Comparison of ENCODE assay signal across 9 mouse cellular contexts in the genomic region with DNA sequence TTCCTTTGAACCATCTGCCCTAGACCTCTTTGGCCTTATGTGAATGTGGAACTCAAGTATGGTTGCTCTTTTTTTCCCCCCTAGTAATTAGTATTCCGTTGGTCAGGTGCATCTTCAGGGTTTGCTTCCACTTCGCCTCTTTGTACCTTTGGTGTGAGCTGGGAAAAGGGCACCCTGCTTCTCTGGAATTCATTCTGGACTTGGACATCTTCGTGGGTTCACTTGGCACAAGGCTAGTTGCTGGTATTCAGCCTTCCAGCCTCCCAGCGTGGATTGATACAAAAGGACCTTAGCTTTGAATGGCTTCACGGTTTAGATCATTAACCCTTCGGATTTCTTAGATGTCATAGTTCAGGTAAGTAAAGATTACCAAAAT. TPM values are rescaled to one million over a fixed set of nuclear protein-coding genes. Genes with fewer than 3 reads are reported as not detected.
DNase-seq lines count a peak whose midpoint lies in the region; ATAC-seq and TF ChIP-seq lines count a peak whose summit lies in the region.
"Had no signal": no experiment of that assay in that cellular context is flagged by ENCODE, and none has a peak within 500 bp of the region (broad histone marks: within the 10 kb centered on the region; RNA-seq: fewer than 3 reads in every experiment).

No protein-coding gene starts in this region.

- H3K27ac ChIP-seq in neural tube, embryonic 11.5 days (ENCODE audit: low read depth, low read length), result no peak overlapping the region
- no peak overlapping the region for H3K27ac ChIP-seq in embryonic facial prominence, embryonic 11.5 days (replicated peaks; ENCODE audit: low read depth, low read length)
- peak overlapping the region; percentile 90 for H3K27ac ChIP-seq in hindbrain, postnatal 0 days
- H3K27ac ChIP-seq in neural tube, embryonic 15.5 days (replicated peaks), result peak overlapping the region; percentile 86

- H3K9ac ChIP-seq in neural tube, embryonic 11.5 days (ENCODE audit: low read length), result no peak overlapping the region
- H3K9ac ChIP-seq in embryonic facial prominence, embryonic 11.5 days (replicated peaks; ENCODE audit: low read length), result no peak overlapping the region
- H3K9ac ChIP-seq in hindbrain, postnatal 0 days (replicated peaks; ENCODE audit: low read length), result peak overlapping the region; percentile 67
- H3K9ac ChIP-seq in neural tube, embryonic 15.5 days (replicated peaks), result peak overlapping the region; percentile 65

- H3K4me2 ChIP-seq in neural tube, embryonic 11.5 days (ENCODE audit: low read depth), result peak overlapping the region; percentile 82
- peak overlapping the region; percentile 90; the same call in 1 of the 2 replicates for H3K4me2 ChIP-seq in embryonic facial prominence, embryonic 11.5 days (ENCODE audit: low read depth, low read length)
- H3K4me2 ChIP-seq in hindbrain, postnatal 0 days (ENCODE audit: low read depth, low read length), result peak overlapping the region; percentile 75
- H3K4me2 ChIP-seq in neural tube, embryonic 15.5 days, result peak overlapping the region; percentile 92

- DNase-seq in neural tube, embryonic 11.5 days (ENCODE audit: low spot score), result no peak
- DNase-seq in neural tube, embryonic 10.5 days (ENCODE audit: extremely low spot score, low spot score), result no peak
- DNase-seq in embryonic facial prominence, embryonic 11.5 days (ENCODE audit: low spot score), result no peak
- peak; percentile 46 for DNase-seq in hindbrain, postnatal 0 days (ENCODE audit: low spot score)
- DNase-seq in testis, postnatal 10 days (ENCODE audit: low spot score), result no peak
- DNase-seq in liver, result no peak
- DNase-seq in ovary, adult 18-20 months (ENCODE audit: low spot score), result no peak
- DNase-seq: heart, adult 11 months had no signal

- TF ChIP-seq CTCF in hindbrain, postnatal 0 days (IDR thresholded peaks at IDR 0.05; ENCODE audit: low read depth), result no peak

- H3K27me3 ChIP-seq in neural tube, embryonic 11.5 days (ENCODE audit: control insufficient read depth, insufficient read depth, low read length), result no peaks in the 10 kb centered on the region
- H3K27me3 ChIP-seq in embryonic facial prominence, embryonic 11.5 days (ENCODE audit: control insufficient read depth, insufficient read depth, low read length), result peaks cover 6% of the 10 kb centered on the region; the same call in 1 of the 2 replicates
- H3K27me3 ChIP-seq in hindbrain, postnatal 0 days (ENCODE audit: insufficient read depth, low read length), result no peaks in the 10 kb centered on the region
- H3K27me3 ChIP-seq in neural tube, embryonic 15.5 days (replicated peaks), result no peaks in the 10 kb centered on the region

- no peak for ATAC-seq in neural tube, embryonic 11.5 days (ENCODE audit: insufficient read depth, low FRiP score, low TSS enrichment)
- no peak for ATAC-seq in embryonic facial prominence, embryonic 11.5 days (replicated peaks; ENCODE audit: insufficient number of reproducible peaks, low FRiP score, low TSS enrichment, low read depth)
- ATAC-seq in hindbrain, postnatal 0 days, result no peak
- ATAC-seq in neural tube, embryonic 15.5 days (ENCODE audit: low FRiP score), result no peak

- H3K9me3 ChIP-seq in neural tube, embryonic 11.5 days (ENCODE audit: control insufficient read depth, low read length), result no peaks in the 10 kb centered on the region
- H3K9me3 ChIP-seq in embryonic facial prominence, embryonic 11.5 days (replicated peaks; ENCODE audit: control insufficient read depth, low read length), result no peaks in the 10 kb centered on the region
- no peaks in the 10 kb centered on the region for H3K9me3 ChIP-seq in hindbrain, postnatal 0 days (ENCODE audit: low read length)
- no peaks in the 10 kb centered on the region for H3K9me3 ChIP-seq in neural tube, embryonic 15.5 days (replicated peaks)

- peak overlapping the region; percentile 60 for H3K4me3 ChIP-seq in neural tube, embryonic 11.5 days (ENCODE audit: low read depth, low read length)
- H3K4me3 ChIP-seq in embryonic facial prominence, embryonic 11.5 days (ENCODE audit: low read depth, low read length), result 0 out of 2 replicates have a peak overlapping the region, but pooled peaks have one; percentile 54
- H3K4me3 ChIP-seq in hindbrain, postnatal 0 days (ENCODE audit: low read length), result peak overlapping the region; percentile 70
- H3K4me3 ChIP-seq in neural tube, embryonic 15.5 days (replicated peaks), result peak overlapping the region; percentile 68

- WGBS in neural tube, embryonic 11.5 days, result 18% methylated on average over 6 of the region's 6 CpGs
- 21% methylated on average over 6 of the region's 6 CpGs for WGBS in embryonic facial prominence, embryonic 11.5 days
- 6% methylated on average over 6 of the region's 6 CpGs for WGBS in hindbrain, postnatal 0 days
- WGBS in neural tube, embryonic 15.5 days, result 18% methylated on average over 6 of the region's 6 CpGs

- no peaks in the 10 kb centered on the region for H3K4me1 ChIP-seq in neural tube, embryonic 11.5 days (ENCODE audit: control insufficient read depth, insufficient read depth, low read length)
- H3K4me1 ChIP-seq in embryonic facial prominence, embryonic 11.5 days (ENCODE audit: control insufficient read depth, insufficient read depth, low read length), result no peaks in the 10 kb centered on the region
- H3K4me1 ChIP-seq in hindbrain, postnatal 0 days (ENCODE audit: insufficient read depth, low read length), result no peaks in the 10 kb centered on the region
- peaks cover 17% of the 10 kb centered on the region for H3K4me1 ChIP-seq in neural tube, embryonic 15.5 days

- no peaks in the 10 kb centered on the region for H3K36me3 ChIP-seq in neural tube, embryonic 11.5 days (ENCODE audit: control insufficient read depth, insufficient read depth, low read length)
- H3K36me3 ChIP-seq in embryonic facial prominence, embryonic 11.5 days (replicated peaks; ENCODE audit: control insufficient read depth, insufficient read depth, low read depth, low read length), result no peaks in the 10 kb centered on the region
- H3K36me3 ChIP-seq in hindbrain, postnatal 0 days (ENCODE audit: insufficient read depth, low read length), result no peaks in the 10 kb centered on the region
- no peaks in the 10 kb centered on the region for H3K36me3 ChIP-seq in neural tube, embryonic 15.5 days

RNA-seq across cellular contexts. Expression of gene Cdh7, which starts 1.3 kb away (rescaled TPM):
- 4.1 and 6.0 TPM in 2 replicates for polyA plus RNA-seq in neural tube, embryonic 11.5 days (2014; fragmentation: Nextera tagmentation; extraction: Ambion mirVana)
- polyA plus RNA-seq in embryonic facial prominence, embryonic 11.5 days (2014; fragmentation: Nextera tagmentation; extraction: Ambion mirVana), result 0.99 and 1.7 TPM in 2 replicates
- 36.1 and 47.6 TPM in 2 replicates for total RNA-seq in hindbrain, postnatal 0 days (2014; rRNA removed)
- 18.3 and 19.9 TPM in 2 replicates for polyA plus RNA-seq in hindbrain, postnatal 0 days (2015; fragmentation: Nextera tagmentation; extraction: Ambion mirVana)
- 21.2 and 27.3 TPM in 2 replicates for polyA plus RNA-seq in neural tube, embryonic 15.5 days (2015; fragmentation: Nextera tagmentation; extraction: Ambion mirVana)

Comparison
In these comparisons a context has a peak if more than half of its experiments do, and no peak if none do; other contexts are left out.
1. H3K27ac ChIP-seq: peak in hindbrain, postnatal 0 days (single experiment) and neural tube, embryonic 15.5 days (single experiment); none in neural tube, embryonic 11.5 days (single experiment) and embryonic facial prominence, embryonic 11.5 days (single experiment).
2. H3K9ac ChIP-seq: peak in hindbrain, postnatal 0 days (single experiment) and neural tube, embryonic 15.5 days (single experiment); none in neural tube, embryonic 11.5 days (single experiment) and embryonic facial prominence, embryonic 11.5 days (single experiment).
3. Peak in every context shown above with its lines, with median percentiles within 50 percentile points of each other: H3K4me2 ChIP-seq and H3K4me3 ChIP-seq.